Mouse (Mus musculus): ENCODE results near the gene Cdh24. TPM values are rescaled to one million over a fixed set of nuclear protein-coding genes. Genes with fewer than 3 reads are reported as not detected.
"Not testable (repeated sequence)": the region's sequence is repeated elsewhere in the genome, so short reads cannot be mapped to it uniquely, and the experiment has no call there.

The Cdh24 gene
- polyA plus RNA-seq, 1 experiment = not detected

DNA sequence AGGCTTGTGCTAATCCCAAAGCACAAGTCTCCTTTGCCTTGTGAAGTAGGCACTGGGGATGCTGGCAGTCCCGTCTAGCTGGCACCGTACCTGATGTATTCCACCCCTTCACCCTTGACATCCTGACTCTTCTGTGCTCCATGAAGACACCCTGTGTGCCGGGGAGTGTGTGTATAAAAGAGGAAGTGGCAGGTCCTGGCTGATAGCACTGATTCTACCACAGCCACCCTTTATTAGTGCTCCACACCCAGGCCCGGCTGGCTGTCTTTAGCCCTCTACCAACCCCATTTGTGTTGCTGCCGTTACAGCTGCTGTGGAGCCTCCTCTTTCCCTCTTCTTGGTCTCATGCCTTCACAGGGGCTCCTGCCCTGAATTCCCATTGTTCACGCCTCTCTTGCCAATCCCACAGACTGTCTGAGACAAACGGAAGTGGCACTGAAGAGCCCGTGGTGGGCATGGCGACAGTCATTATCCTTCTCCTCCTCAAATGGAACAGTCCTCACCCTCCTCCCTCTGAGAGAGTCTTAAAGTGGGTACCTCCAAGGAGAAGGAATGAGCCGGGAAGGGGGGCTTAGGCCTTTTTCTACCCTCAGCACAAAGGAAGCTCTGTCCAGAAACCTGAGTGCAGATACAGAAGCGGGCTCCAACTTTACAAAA lies 10.5 kb downstream of the Cdh24 start:
- no peak overlapping the region for H3K27ac ChIP-seq (replicated peaks; ENCODE audit: low read depth, low read length)

DNA sequence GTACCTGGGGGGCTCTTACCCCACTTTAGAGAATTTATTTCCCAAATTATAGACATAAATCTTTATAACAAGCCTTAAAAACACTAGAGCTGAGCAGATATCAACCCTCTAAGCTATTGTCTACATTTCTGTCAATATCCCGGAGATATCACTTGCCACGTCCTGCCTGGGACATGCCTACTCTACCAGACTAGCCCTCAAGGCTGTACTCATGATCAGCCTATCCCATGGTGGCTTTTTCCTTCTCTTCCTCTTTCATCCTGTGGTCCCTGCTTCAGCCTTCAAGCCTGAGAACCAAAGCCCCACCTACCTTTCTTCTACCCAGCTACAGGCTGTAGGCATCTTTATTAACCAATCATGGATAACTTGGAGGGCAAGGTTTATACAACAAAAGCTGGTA lies 11.4 kb downstream of the Cdh24 start:
- H3K4me3 ChIP-seq (ENCODE audit: insufficient read depth, low read depth, low read length) = no peak overlapping the region
- H3K27ac ChIP-seq (replicated peaks; ENCODE audit: low read depth, low read length) = no peak overlapping the region
- no peaks in the 10 kb centered on the region; the same call in 1 of the 2 replicates for H3K4me1 ChIP-seq (ENCODE audit: control insufficient read depth, insufficient read depth, insufficient read length, low read length)

More for the DNA sequence above, 10.5 kb downstream of the Cdh24 start:
- Histone ChIP-seq H3K4me1 (ENCODE audit: control insufficient read depth, insufficient read depth, insufficient read length, low read length) (no peaks in the 10 kb centered on the region), H3K4me3 (ENCODE audit: insufficient read depth, low read depth, low read length) (no peak overlapping the region)

DNA sequence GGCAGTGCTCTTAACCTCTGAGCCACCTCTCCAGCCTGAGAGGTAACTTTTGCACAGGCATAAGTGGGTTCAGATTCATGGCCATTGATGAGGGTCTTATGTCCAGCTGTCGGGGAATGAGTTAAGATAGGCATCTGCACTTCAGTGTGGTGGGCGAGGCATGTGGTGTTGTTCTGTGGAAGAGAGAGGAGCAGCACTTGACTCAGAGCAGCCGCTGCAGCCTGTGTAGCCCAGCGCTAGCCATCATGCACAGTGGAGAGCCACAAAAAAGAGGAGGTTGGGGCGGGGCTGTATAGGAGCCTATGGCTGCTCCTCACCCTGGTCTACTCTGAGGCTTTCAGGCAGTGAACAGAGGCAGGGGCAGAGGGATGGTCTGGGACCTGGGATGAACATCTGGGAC lies 13.1 kb downstream of the Cdh24 start:
- H3K27ac ChIP-seq (replicated peaks; ENCODE audit: low read depth, low read length) = no peak overlapping the region
- no peaks in the 10 kb centered on the region; the same call in 1 of the 2 replicates for H3K4me1 ChIP-seq (ENCODE audit: control insufficient read depth, insufficient read depth, insufficient read length, low read length)
- H3K4me3 ChIP-seq (ENCODE audit: insufficient read depth, low read depth, low read length) = no peak overlapping the region

GRCm38 (mm10) chr14:54624976-54625375 lies 16.2 kb downstream of the Cdh24 start:
- no peaks in the 10 kb centered on the region; the same call in 1 of the 2 replicates for H3K4me1 ChIP-seq (ENCODE audit: control insufficient read depth, insufficient read depth, insufficient read length, low read length)
- H3K27ac ChIP-seq (replicated peaks; ENCODE audit: low read depth, low read length) = no peak overlapping the region
- H3K4me3 ChIP-seq (ENCODE audit: insufficient read depth, low read depth, low read length) = no peak overlapping the region

- no peaks in the 10 kb centered on the region; the same call in 1 of the 2 replicates for H3K4me1 ChIP-seq (ENCODE audit: control insufficient read depth, insufficient read depth, insufficient read length, low read length)
- no peak overlapping the region for H3K4me3 ChIP-seq (ENCODE audit: insufficient read depth, low read depth, low read length)
- no peak overlapping the region for H3K27ac ChIP-seq (replicated peaks; ENCODE audit: low read depth, low read length)
Measured at GRCm38 (mm10) chr14:54623334-54623733, 17.8 kb downstream of the Cdh24 start.

GRCm38 (mm10) chr14:54621133-54621532 lies 20.0 kb downstream of the Cdh24 start, which contains the start of gene Psmb11:
Gene Psmb11 (plus strand): TSS chr14:54621433.
- H3K4me1 ChIP-seq (ENCODE audit: control insufficient read depth, insufficient read depth, insufficient read length, low read length) = peaks cover 7% of the 10 kb centered on the region
- no peak within 1 kb of the TSS for H3K27ac ChIP-seq (replicated peaks; ENCODE audit: low read depth, low read length)
- no peak within 1 kb of the TSS for H3K4me3 ChIP-seq (ENCODE audit: insufficient read depth, low read depth, low read length)

- Histone ChIP-seq H3K4me1 (ENCODE audit: control insufficient read depth, insufficient read depth, insufficient read length, low read length) (peaks cover 7% of the 10 kb centered on the region; the same call in 1 of the 2 replicates), H3K4me3 (ENCODE audit: insufficient read depth, low read depth, low read length) (peak within 1 kb of the TSS; percentile 97), H3K27ac (replicated peaks; ENCODE audit: low read depth, low read length) (peak within 1 kb of the TSS; percentile 87)
Measured at GRCm38 (mm10) chr14:54617897-54618365, 23.2 kb downstream of the Cdh24 start, which contains the start of gene Psmb5. Gene Psmb5 (minus strand): TSS chr14:54618022.

GRCm38 (mm10) chr14:54617152-54617896 lies 23.8 kb downstream of the Cdh24 start:
- H3K27ac ChIP-seq (replicated peaks; ENCODE audit: low read depth, low read length) = 0 out of 2 replicates have a peak overlapping the region, but pooled peaks have one; percentile 20
- H3K4me1 ChIP-seq (ENCODE audit: control insufficient read depth, insufficient read depth, insufficient read length, low read length) = peaks cover 7% of the 10 kb centered on the region; the same call in 1 of the 2 replicates
- peak overlapping the region; percentile 97 for H3K4me3 ChIP-seq (ENCODE audit: insufficient read depth, low read depth, low read length)

GRCm38 (mm10) chr14:54616226-54616825 lies 24.8 kb downstream of the Cdh24 start:
- Histone ChIP-seq H3K4me3 (ENCODE audit: insufficient read depth, low read depth, low read length) (no peak overlapping the region), H3K4me1 (ENCODE audit: control insufficient read depth, insufficient read depth, insufficient read length, low read length) (peaks cover 7% of the 10 kb centered on the region; the same call in 1 of the 2 replicates), H3K27ac (replicated peaks; ENCODE audit: low read depth, low read length) (no peak overlapping the region)

GRCm38 (mm10) chr14:54614130-54614529 lies 27.0 kb downstream of the Cdh24 start:
- not testable (repeated sequence) for H3K4me3 ChIP-seq (ENCODE audit: insufficient read depth, low read depth, low read length); H3K4me1 ChIP-seq (ENCODE audit: control insufficient read depth, insufficient read depth, insufficient read length, low read length)

DNA sequence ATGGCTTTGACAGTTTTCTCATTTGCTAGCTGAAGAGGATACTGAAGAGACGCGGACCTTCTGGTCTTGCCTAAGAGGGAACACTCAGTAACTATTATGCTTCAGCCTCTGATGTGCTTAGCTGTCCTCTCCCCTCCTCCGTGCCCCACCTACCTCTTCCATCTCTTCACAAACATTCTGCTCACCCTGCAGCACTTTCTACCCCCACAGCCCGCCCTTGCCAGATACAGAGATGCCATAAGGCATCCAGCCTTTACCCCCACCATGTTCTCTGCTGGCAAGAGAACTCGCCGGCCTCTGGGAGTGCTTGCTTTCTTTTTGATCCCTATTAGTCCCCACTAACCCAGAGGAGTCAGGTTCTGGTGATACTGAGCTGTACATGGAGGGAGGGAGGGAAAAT lies 30.5 kb downstream of the Cdh24 start:
- Histone ChIP-seq H3K27ac (replicated peaks; ENCODE audit: low read depth, low read length) (no peak overlapping the region), H3K4me1 (ENCODE audit: control insufficient read depth, insufficient read depth, insufficient read length, low read length) (0 out of 2 replicates have a peak, but pooled peaks cover 2% of the 10 kb centered on the region), H3K4me3 (ENCODE audit: insufficient read depth, low read depth, low read length) (no peak overlapping the region)

More at GRCm38 (mm10) chr14:54614130-54614529, 27.0 kb downstream of the Cdh24 start:
- not testable (repeated sequence) for H3K27ac ChIP-seq (replicated peaks; ENCODE audit: low read depth, low read length)

GRCm38 (mm10) chr14:54609962-54610361 lies 31.2 kb downstream of the Cdh24 start:
- Histone ChIP-seq H3K27ac (replicated peaks; ENCODE audit: low read depth, low read length) (no peak overlapping the region), H3K4me1 (ENCODE audit: control insufficient read depth, insufficient read depth, insufficient read length, low read length) (0 out of 2 replicates have a peak, but pooled peaks cover 2% of the 10 kb centered on the region), H3K4me3 (ENCODE audit: insufficient read depth, low read depth, low read length) (no peak overlapping the region)

GRCm38 (mm10) chr14:54609245-54609644 lies 31.9 kb downstream of the Cdh24 start:
- Histone ChIP-seq H3K4me3 (ENCODE audit: insufficient read depth, low read depth, low read length) (no peak overlapping the region), H3K4me1 (ENCODE audit: control insufficient read depth, insufficient read depth, insufficient read length, low read length) (0 out of 2 replicates have a peak, but pooled peaks cover 2% of the 10 kb centered on the region)

GRCm38 (mm10) chr14:54607226-54607625 lies 33.9 kb downstream of the Cdh24 start:
- Histone ChIP-seq H3K4me3 (ENCODE audit: insufficient read depth, low read depth, low read length) (no peak overlapping the region), H3K4me1 (ENCODE audit: control insufficient read depth, insufficient read depth, insufficient read length, low read length) (0 out of 2 replicates have a peak, but pooled peaks cover 2% of the 10 kb centered on the region), H3K27ac (replicated peaks; ENCODE audit: low read depth, low read length) (no peak overlapping the region)

More at GRCm38 (mm10) chr14:54609245-54609644, 31.9 kb downstream of the Cdh24 start:
- no peak overlapping the region for H3K27ac ChIP-seq (replicated peaks; ENCODE audit: low read depth, low read length)
